Mouse (Mus musculus) spleen, adult 2 months (tissue): ENCODE measurements around the gene Tuba8.

Source experiments
- CTCF ChIP-seq: fragments of 200-500 bp; IDR thresholded peaks from 2 replicates; pipeline ENCODE4 v1.5.1; 2011; ENCODE audit warnings: mild to moderate bottlenecking, inconsistent platforms; ENCODE audit not compliant: insufficient read depth, insufficient read length, insufficient replicate concordance; ENCODE audit errors: extremely low read depth
- POLR2A ChIP-seq: fragments of 200-500 bp; IDR thresholded peaks from 2 replicates; pipeline ENCODE4 v1.6.1; 2011; ENCODE audit warnings: low read depth, low read length, inconsistent platforms

DNA sequence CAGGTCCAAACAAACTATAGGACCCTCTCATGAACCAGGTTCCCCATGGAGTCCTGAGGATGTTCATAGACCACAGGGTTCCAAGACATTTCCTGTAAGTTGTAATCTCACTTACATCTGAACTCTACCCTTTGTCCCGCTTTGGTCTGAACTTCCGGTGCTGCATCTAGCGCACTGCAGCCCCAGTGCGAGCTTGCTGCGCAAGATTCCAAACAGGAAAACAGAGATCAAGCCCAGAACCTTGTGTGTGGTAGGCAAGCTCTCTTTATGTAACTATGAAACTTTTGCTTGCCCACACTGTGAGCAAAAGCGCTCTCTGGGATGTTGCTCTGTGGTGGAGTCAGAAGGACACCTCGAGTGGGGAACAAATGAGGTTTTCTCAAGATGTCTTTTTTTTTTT lies 7.5 kb downstream of the Tuba8 start:
- TF ChIP-seq CTCF (no peak), POLR2A (no peak)
